Mouse (Mus musculus) retina, adult 2 months (tissue): ENCODE data around the gene Sdr39u1.

Experiments
- DNase-seq: peaks from one replicate; pipeline ENCODE4 v3.0.0-alpha.2; 2012; ENCODE audit warnings: low read depth, low spot score

Sdr39u1 gene

GRCm38 (mm10) chr14:55884166-55884565 lies 15.9 kb downstream of the Sdr39u1 start, which contains the start of gene Cbln3:
TSS of gene Cbln3 (minus strand) at chr14:55884392.
- DNase-seq: no peak

GRCm38 (mm10) chr14:55883663-55884062 lies 16.4 kb downstream of the Sdr39u1 start:
- no peak for DNase-seq

DNA sequence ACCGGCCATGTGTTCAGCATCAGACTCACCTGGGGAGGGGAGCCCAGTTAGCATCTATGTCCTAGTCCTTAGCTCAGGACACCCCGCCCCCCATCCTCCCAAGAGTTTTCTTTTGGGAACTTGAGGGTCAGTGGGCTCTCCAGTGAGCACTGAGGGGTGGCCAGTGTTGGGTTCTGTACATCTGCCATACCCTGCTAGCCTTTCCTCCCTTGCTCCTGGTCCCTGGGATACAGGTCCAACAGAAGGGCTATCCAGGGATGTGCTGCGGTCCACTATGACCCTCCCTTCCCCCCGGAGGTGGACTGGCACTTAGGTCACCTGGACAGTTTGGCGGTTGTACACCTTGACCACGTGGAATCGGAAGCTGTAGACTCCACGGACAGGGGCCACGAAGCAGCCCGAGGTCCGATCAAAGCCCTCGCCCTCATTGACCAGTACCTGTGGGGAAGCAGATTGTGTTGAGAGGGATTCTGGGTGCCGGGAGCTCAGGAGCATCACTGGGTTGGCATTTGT lies 16.9 kb downstream of the Sdr39u1 start:
- DNase-seq: no peak

GRCm38 (mm10) chr14:55882171-55882641 lies 17.9 kb downstream of the Sdr39u1 start:
- no peak for DNase-seq

GRCm38 (mm10) chr14:55880982-55881381 lies 19.1 kb downstream of the Sdr39u1 start:
- DNase-seq: no peak

- DNase-seq: peak; percentile 61
These were observed 20.5 kb downstream of the Sdr39u1 start for GRCm38 (mm10) chr14:55879623-55880022.

- DNase-seq: no peak
These were observed 21.7 kb downstream of the Sdr39u1 start for GRCm38 (mm10) chr14:55878316-55878940.

DNA sequence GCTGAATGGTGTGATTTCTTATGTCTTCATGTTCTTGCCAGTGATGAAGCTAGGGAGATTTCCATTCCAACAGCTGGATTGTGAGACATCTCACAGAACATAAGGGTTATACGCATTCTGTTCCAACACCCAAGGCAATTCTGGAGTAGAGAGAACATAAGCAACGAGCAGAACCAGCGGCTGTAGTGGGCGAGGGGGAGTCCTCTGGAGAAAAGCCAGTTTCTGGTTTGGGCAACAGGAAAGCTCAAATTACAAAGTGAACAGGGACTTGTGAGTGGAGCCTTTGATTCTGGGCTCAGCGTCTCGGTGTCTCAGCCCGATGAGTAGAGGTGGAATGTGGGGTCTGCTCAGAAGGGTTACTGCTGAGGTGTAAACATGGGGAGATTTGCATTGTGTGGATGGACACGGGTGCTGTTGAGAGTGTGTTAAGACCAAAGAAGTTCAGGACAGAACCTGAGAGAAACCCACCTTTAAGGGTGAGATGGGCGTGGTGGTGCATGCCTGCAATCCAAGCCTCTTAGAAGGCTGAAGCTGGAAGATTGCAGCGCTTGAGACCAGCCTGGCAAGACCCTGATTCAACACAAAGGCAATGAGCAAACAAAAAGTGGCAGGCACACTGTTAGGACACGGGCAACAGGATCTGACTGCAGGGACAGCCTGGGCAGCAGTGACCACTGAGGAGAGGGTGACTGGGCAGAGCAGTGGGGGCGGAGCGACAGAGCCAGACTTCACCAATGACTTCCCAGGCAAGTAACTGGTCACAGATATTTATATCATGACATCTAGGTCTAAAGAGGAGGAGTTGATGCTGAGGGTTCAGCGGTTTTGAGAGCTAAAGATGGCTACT lies 22.4 kb downstream of the Sdr39u1 start:
- no peak for DNase-seq

GRCm38 (mm10) chr14:55873714-55874683 lies 26.1 kb downstream of the Sdr39u1 start:
- no peak for DNase-seq

- DNase-seq: no peak
These were observed 26.8 kb downstream of the Sdr39u1 start for GRCm38 (mm10) chr14:55873242-55873713.

DNA sequence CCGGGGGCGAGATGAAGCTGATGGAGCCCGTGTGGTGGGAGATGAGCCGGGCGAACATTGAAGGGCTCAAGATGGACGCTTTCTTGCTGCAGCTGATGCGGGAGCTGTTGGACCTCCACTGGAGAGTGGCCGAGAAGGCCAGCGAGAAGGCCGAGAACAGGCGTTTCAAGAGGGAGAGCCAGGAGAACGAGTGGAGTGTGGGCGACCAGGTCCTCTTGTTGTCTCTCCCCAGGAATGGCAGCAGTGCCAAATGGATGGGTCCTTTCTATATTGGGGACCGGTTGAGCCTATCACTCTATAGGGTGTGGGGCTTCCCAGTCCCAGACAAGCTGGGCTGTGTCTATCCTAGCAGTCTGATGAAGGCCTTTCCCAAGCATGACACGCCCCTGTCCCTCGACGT lies 27.5 kb downstream of the Sdr39u1 start:
- no peak for DNase-seq

GRCm38 (mm10) chr14:55872039-55872438 lies 28.1 kb downstream of the Sdr39u1 start:
- DNase-seq: no peak

- DNase-seq: no peak
These were observed 30.6 kb downstream of the Sdr39u1 start for GRCm38 (mm10) chr14:55869538-55869937.

DNA sequence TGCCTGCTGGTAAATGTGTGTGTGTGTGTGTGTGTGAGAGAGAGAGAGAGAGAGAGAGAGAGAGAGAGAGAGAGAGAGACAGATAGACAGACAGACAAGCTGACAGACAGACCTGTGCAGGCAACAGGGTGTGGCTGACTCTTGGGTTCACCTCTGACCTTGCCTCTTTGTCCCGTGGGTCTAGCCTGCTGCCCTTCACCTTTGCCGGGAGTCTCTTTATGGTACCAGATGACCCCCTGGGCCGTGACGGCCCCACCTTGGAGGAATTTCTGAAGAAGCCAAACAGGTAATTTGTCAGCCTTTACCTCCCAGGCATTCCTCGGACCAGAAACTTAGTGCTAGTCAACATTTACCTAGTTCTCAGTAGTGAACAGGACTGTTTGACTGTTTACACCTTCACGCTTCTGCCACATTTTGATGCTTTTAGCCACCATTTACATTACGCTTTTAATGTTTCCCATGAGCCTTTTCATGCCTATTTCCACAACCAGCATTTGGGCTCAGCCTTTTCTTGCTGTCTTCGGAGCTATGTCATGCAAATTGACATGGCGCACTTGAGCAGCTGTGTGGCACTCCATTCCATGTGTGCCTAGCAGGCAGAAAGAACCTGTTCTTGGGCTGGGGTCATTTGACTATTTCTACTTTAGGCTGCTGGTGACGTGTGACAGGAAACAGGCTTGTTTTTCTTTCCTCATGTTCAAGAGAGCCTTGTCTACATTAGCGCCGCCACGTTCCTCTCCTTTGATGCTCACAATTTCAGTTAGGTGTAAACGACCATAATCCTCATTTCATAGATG lies 31.7 kb downstream of the Sdr39u1 start:
- no peak for DNase-seq

DNA sequence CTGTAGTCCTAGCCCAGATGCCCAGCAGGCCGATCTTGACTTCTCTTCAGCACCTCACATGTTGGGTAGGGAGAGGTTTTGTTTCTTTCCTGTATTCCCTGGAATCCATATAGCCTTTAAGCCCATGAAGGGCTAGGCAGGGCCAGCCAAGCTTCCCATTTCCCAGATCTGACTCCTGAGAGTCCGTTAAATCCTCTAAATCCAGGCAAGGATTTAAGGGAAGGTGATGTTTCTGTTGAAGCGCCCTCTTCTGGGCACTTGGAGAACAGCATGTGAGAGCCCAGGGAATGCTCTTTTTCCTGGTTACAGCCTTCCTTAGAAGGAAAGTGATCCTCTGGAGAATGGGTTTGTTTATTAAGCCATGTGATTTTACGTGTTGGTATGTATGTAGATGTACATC lies 33.1 kb downstream of the Sdr39u1 start:
- no peak for DNase-seq

- no peak for DNase-seq
These were observed 36.3 kb downstream of the Sdr39u1 start for GRCm38 (mm10) chr14:55863773-55864172.

DNA sequence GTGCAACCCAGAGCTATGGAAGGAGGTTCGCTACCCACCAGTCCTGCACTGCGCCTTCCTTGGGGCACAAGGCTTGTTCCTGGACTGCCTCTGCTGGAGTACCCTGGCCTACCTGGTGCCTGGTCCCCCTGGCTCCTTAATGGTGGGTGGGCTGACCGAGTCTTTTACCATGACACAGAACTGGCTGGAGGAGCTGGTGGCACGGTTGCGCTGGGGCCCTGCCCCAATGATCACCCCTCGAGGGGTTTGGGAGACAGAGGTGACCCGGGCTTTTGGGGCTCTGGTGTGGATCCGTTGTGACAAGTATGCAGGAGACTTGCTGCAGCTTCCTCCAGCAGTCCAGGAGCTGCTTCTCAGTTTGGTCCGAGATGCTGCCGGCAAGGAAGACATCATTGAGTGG lies 37.1 kb downstream of the Sdr39u1 start:
- DNase-seq: no peak

- DNase-seq: no peak
These were observed 37.9 kb downstream of the Sdr39u1 start for GRCm38 (mm10) chr14:55862186-55862585.

GRCm38 (mm10) chr14:55857588-55857987 lies 42.5 kb downstream of the Sdr39u1 start:
- no peak for DNase-seq

- no peak for DNase-seq
These were observed 45.0 kb downstream of the Sdr39u1 start for GRCm38 (mm10) chr14:55855101-55855561.
